Mouse (Mus musculus) heart, postnatal 0 days (tissue): ENCODE results near the gene Tcf12. TPM values are rescaled to one million over a fixed set of nuclear protein-coding genes. Genes with fewer than 3 reads are reported as not detected.
A peak's percentile ranks its signal among the peaks of the same experiment; 100 is the strongest.

ENCODE experiments used
- ATAC-seq: fragments of 200-750 bp; cut with Nextera tagmentation; 2 replicates; pipeline ENCODE4 v1.8.0; 2017; ENCODE audit warnings: low read depth, moderate number of reproducible peaks, moderate library complexity; ENCODE audit not compliant: insufficient read depth
- DNase-seq: peaks from one replicate; pipeline ENCODE4 v3.0.0-alpha.2; 2016; ENCODE audit warnings: low spot score
- H3K27ac ChIP-seq: fragments of 300-500 bp; sonication (generic); 2 replicates; pipeline ENCODE4 v1.5.1; 2014; ENCODE audit warnings: low read depth, mild to moderate bottlenecking
- H3K27me3 ChIP-seq: fragments of 300-500 bp; sonication (generic); 2 replicates; pipeline ENCODE4 v1.6.1; 2014; ENCODE audit warnings: low read length, mixed read lengths; ENCODE audit not compliant: control insufficient read depth, insufficient read depth
- H3K36me3 ChIP-seq: fragments of 300-500 bp; sonication (generic); replicated peaks from 2 replicates; pipeline ENCODE4 v1.6.1; 2014; ENCODE audit warnings: low read length, mixed read lengths; ENCODE audit not compliant: control insufficient read depth, insufficient read depth
- H3K4me1 ChIP-seq: fragments of 300-500 bp; sonication (generic); 2 replicates; pipeline ENCODE4 v1.6.1; 2014; ENCODE audit warnings: antibody characterized with exemption; ENCODE audit not compliant: control insufficient read depth, insufficient read depth
- H3K4me2 ChIP-seq: fragments of 300-500 bp; sonication (generic); 2 replicates; pipeline ENCODE4 v1.6.1; 2014; ENCODE audit warnings: low read depth, mild to moderate bottlenecking, low read length, moderate library complexity
- H3K4me3 ChIP-seq: fragments of 300-500 bp; sonication (generic); 2 replicates; pipeline ENCODE4 v1.5.1; 2014; ENCODE audit warnings: low read depth, low read length
- H3K9ac ChIP-seq: fragments of 300-500 bp; sonication (generic); replicated peaks from 2 replicates; pipeline ENCODE4 v1.6.1; 2014; ENCODE audit warnings: low read depth, low read length, mixed read lengths
- H3K9me3 ChIP-seq: fragments of 300-500 bp; sonication (generic); replicated peaks from 2 replicates; pipeline ENCODE4 v1.6.1; 2016; ENCODE audit warnings: low read length; ENCODE audit not compliant: control insufficient read depth
- CTCF ChIP-seq: IDR thresholded peaks from 2 replicates; pipeline ENCODE4 v1.5.1; 2016; ENCODE audit warnings: antibody characterized with exemption, control low read depth, low read depth
- EP300 ChIP-seq: IDR thresholded peaks from 2 replicates; pipeline ENCODE4 v1.6.1; 2016; ENCODE audit warnings: antibody characterized with exemption, low read depth
- WGBS: fragments of 180-500 bp; shearing (Covaris S2); extraction: QIAGEN DNeasy Blood & Tissue Kit; methylation state at CpG from one replicate; pipeline ENCODE4 v1.1.7; 2014; 5-methylcytosine and 5-hydroxymethylcytosine counted together
- polyA plus RNA-seq: library from polyadenylated mRNA; unstranded; fragments of >200 nt; fragmentation: Nextera tagmentation; extraction: Ambion mirVana; gene quantifications from 2 replicates; pipeline ENCODE4 v1.2.1, GENCODE M21; 2015
- total RNA-seq: library from RNA; depleted of rRNA; stranded (reverse); fragments of >200 nt; gene quantifications from 2 replicates; pipeline ENCODE4 v1.2.3, GENCODE M21; 2014; ENCODE audit warnings: low replicate concordance

Gene Tcf12
- total and polyA plus RNA-seq, 2 experiments from 2014 or later: 14.3 to 69.4 TPM

DNA sequence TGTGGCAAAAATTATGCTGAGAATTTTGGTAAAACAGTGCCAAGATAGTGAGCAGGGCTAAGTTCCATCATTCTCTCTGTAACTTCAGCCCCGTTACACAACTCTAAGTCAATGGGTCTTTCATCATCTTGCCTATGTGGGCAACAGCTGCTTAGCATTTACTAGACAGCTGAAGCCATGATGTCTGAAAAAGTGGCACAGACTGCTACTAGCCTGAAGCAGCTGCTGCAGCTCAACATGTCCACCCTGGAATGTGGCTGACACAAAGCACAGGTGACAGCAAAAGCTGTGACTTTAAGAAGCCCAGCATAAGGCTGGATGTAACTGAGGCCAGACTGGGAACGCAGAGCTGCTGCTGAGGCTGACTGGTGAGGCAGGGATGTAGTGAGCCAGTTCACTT, 236.9 kb downstream of the Tcf12 start:
- Histone ChIP-seq H3K9ac (no peak overlapping the region), H3K4me2 (no peak overlapping the region), H3K36me3 (peaks cover 33% of the 10 kb centered on the region), H3K27ac (0 out of 2 replicates have a peak overlapping the region, but pooled peaks have one; percentile 20), H3K4me3 (no peak overlapping the region), H3K27me3 (no peaks in the 10 kb centered on the region), H3K9me3 (no peaks in the 10 kb centered on the region; the same call in 1 of the 2 replicates), H3K4me1 (no peaks in the 10 kb centered on the region)
- 70% methylated on average over 2 of the region's 2 CpGs for WGBS
- DNase-seq (no peak), ATAC-seq (no peak)
- TF ChIP-seq EP300 (no peak), CTCF (no peak)

DNA sequence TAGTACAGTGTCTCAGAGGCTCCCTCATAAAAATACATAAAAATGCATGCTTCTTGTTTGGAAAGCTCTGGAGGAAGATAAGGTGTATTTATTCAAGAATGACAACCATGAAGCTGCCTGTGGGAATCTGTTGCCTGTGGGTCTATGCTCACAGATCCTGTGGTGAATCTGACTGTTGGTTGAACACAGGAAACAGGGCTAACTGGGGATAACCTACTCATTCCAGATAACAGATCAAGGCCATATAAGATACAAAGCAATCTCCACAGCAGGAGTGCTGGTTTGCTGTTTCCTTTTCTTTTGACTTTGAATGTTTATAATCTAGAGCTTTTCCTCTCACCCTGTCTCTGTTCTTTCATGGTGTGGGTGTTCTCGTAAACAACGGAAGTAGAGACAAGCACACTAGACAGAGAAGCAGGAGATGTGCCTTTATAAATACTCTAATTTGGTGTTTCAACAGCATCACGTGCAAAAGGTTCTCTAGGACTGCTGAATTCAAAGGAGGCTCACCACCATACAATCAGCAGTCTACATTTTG, 237.6 kb downstream of the Tcf12 start:
- 73% methylated on average over 3 of the region's 3 CpGs for WGBS
- peaks cover 36% of the 10 kb centered on the region for H3K36me3 ChIP-seq
- no peak overlapping the region for H3K4me2 ChIP-seq
- DNase-seq (no peak), ATAC-seq (no peak)
- peak overlapping the region; percentile 20; the same call in 1 of the 2 replicates for H3K27ac ChIP-seq
- TF ChIP-seq CTCF (no peak), EP300 (no peak)
- H3K4me1 ChIP-seq: no peaks in the 10 kb centered on the region
- no peaks in the 10 kb centered on the region for H3K27me3 ChIP-seq
- H3K9me3 ChIP-seq: no peaks in the 10 kb centered on the region; the same call in 1 of the 2 replicates
- no peak overlapping the region for H3K9ac ChIP-seq
- H3K4me3 ChIP-seq: no peak overlapping the region

DNA sequence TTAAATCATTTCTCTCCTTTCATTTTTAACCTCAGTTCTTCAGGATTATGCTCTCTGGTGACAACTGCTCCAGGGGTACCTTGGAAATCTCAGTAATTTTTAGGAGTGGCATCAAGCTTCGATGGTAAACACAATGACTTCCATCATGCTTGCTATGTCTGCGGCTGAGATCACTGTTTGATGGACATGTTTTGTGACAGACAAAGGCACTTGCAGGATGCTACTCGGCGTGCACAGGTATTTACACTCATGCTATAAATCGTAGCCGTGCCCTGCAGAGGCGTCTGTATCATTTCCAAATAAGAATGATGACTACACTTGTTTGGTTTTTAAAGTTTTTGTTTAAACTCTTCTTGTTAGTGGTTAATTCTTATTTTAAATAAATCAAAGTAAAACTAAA, 248.3 kb downstream of the Tcf12 start:
- Histone ChIP-seq H3K4me3 (no peak overlapping the region), H3K36me3 (peaks cover 34% of the 10 kb centered on the region), H3K27me3 (no peaks in the 10 kb centered on the region), H3K4me1 (no peaks in the 10 kb centered on the region), H3K9me3 (no peaks in the 10 kb centered on the region), H3K9ac (no peak overlapping the region), H3K4me2 (no peak overlapping the region), H3K27ac (no peak overlapping the region)
- WGBS: 91% methylated on average over 7 of the region's 7 CpGs
- no peak for ATAC-seq
- DNase-seq: no peak
- TF ChIP-seq CTCF (no peak), EP300 (no peak)

DNA sequence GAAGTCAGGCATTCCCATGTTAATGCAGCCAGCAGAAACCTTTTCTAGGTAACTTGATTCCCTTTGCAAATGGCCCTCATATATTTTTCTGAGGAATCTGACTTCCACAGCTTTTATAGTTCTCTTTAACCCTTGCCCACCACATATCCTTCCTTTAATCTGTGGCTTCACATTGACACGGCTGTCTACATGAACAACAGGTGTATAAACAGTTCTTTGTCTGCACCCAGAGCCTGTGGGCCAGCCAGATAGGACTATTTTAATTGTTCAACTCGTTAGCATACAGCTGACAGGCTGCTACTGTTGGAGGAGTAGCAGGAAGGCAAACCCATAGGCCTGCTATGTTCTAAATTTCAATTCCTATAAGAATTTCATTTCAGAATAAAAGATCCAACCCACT, 250.0 kb downstream of the Tcf12 start:
- Histone ChIP-seq H3K27me3 (no peaks in the 10 kb centered on the region), H3K4me3 (no peak overlapping the region), H3K9ac (no peak overlapping the region), H3K9me3 (no peaks in the 10 kb centered on the region), H3K4me1 (no peaks in the 10 kb centered on the region), H3K4me2 (no peak overlapping the region), H3K27ac (no peak overlapping the region), H3K36me3 (peaks cover 35% of the 10 kb centered on the region)
- TF ChIP-seq EP300 (no peak), CTCF (no peak)
- no peak for ATAC-seq
- 57% methylated on average over 2 of the region's 2 CpGs for WGBS
- no peak for DNase-seq

DNA sequence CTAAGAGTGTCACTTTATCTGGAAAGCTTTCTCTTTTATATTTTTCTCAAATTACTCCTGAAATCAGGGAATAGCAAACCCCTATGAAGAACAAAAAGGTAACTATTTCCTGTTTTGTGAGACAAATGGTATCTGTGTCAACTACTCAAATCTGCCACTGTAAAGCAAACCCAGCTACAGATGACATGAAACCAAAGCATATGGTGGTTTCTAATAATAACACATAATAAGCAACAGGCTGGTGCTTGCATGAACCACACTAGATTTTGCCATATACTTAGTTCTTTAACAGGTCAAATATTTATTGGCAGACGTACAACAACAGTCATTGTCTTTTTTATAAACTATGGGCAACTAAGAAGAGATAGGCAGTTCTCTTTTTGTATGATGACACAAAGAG, 253.7 kb downstream of the Tcf12 start:
- Histone ChIP-seq H3K4me1 (no peaks in the 10 kb centered on the region), H3K27ac (no peak overlapping the region), H3K9ac (no peak overlapping the region), H3K4me2 (no peak overlapping the region), H3K36me3 (peaks cover 61% of the 10 kb centered on the region), H3K9me3 (no peaks in the 10 kb centered on the region), H3K4me3 (no peak overlapping the region), H3K27me3 (no peaks in the 10 kb centered on the region)
- WGBS: 84% methylated on average over 1 of the region's 1 CpGs
- ATAC-seq: no peak
- no peak for DNase-seq
- TF ChIP-seq CTCF (no peak), EP300 (no peak)

DNA sequence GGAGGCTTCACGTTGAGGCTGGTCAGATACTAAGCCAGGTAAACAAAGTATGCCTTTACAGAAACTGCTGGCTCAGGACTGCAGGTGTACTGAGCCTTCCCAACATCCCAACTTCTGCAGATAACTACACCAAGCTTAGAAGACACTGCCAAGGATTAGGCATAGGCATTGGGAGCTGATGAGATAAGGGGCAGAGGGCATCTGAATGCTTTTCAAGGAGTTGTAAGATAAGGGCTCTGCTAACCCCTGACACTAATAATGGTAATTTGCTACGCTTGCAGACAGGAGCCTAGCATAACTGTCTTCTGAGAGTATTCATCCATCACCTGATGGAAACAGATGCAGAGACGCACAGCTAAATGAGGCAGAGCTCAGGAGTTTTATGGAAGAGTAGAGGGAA, 257.8 kb downstream of the Tcf12 start:
- no peak overlapping the region for H3K4me3 ChIP-seq
- H3K36me3 ChIP-seq: peaks cover 67% of the 10 kb centered on the region
- no peak overlapping the region for H3K9ac ChIP-seq
- no peak for DNase-seq
- no peak for TF ChIP-seq CTCF
- TF ChIP-seq EP300: no peak
- no peak for ATAC-seq
- H3K27ac ChIP-seq: no peak overlapping the region
- 79% methylated on average over 3 of the region's 3 CpGs for WGBS
- H3K9me3 ChIP-seq: no peaks in the 10 kb centered on the region
- H3K4me1 ChIP-seq: no peaks in the 10 kb centered on the region
- no peaks in the 10 kb centered on the region for H3K27me3 ChIP-seq
- no peak overlapping the region for H3K4me2 ChIP-seq
